Mouse (Mus musculus): ENCODE data around the gene Haus8. TPM values are rescaled to one million over a fixed set of nuclear protein-coding genes. Genes with fewer than 3 reads are reported as not detected.
A peak's percentile ranks its signal among the peaks of the same experiment; 100 is the strongest.
"Not testable (repeated sequence)": the region's sequence is repeated elsewhere in the genome, so short reads cannot be mapped to it uniquely, and the experiment has no call there.

Haus8 gene
- polyA plus RNA-seq (2016; fragmentation: Nextera tagmentation; extraction: Ambion mirVana), result 51.2 and 52.6 TPM in 2 replicates

DNA sequence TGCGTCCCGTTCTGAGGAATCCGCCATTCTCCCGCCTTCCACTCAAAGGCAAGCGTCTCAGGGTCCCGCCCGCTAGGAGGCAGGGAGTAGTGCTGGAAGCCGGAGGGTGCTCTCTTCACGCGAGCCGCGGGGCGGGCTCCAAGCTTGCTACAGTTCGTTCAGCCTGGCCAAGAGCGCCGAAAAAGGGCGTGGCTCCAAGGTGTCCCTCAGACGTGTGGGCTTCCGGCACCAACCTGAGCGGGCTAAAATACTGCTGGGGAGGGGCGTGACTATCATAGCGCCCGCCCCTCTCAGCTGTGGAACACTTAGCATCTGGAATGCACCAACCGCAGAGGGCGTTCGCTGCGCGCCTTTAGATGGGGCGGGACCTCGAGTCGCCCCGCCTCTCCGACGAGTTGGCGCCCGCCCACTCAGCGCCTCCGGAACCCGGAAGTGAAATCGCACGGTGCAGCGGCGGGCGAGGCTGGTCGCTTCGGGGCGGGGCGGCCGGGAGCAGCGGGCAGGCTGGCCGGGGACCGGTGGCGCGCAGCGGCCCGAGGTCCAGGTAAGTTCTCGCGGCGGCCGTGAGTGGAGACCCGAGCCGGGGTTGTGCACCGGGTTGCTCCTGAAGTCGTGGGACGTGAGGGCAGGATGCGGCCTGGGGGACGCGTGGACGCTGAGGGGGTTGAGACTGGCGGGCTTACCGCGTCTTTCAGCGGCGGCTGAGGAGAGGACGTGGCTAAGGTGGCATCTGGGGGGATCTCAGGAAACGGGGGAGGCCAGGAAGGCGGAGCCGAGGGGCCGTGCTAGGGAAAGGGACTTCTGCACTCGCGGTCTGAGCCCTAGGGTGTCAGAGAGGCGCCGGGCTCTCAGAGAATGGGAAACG lies at the start of gene Haus8, which contains the start of gene Myo9b:
Gene Haus8, minus strand, starts transcription at position 649 of the 865 bp plus-strand sequence.
Gene Myo9b, plus strand, starts transcription at position 429 of the 865 bp plus-strand sequence.
- Histone ChIP-seq H3K9ac (peak within 1 kb of the TSS; percentile 83), H3K4me3 (peak within 1 kb of the TSS; percentile 86), H3K27ac (peak within 1 kb of the TSS; percentile 85), H3K9me3 (replicated peaks) (no peaks in the 10 kb centered on the region), H3K36me3 (no peaks in the 10 kb centered on the region), H3K4me1 (peaks cover 26% of the 10 kb centered on the region), H3K4me2 (replicated peaks) (peak within 1 kb of the TSS; percentile 76), H3K27me3 (no peaks in the 10 kb centered on the region)
- ATAC-seq (ENCODE audit: low FRiP score), result peak; percentile 97
- under 1% methylated on average over 84 of the region's 84 CpGs for WGBS

DNA sequence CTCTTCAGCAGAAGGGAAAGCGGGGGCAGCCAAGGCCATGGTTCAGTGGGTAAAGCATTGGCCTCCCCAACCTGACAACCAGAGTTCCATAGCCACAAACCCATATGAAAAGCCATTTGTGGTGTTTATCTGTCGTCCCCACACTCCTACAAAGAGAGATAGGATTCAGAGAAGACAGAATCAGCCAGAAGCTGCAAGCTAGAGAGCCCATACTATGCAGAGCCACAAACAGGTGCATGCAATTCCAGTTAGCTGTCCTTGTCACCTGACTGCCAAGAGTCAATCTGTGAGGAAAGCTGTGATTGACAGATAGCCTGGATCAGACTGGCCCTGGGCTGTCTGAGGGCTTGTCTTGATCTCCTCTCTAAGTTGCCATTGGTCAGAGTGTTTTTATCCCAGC lies 47.0 kb upstream of the Haus8 start:
- not testable (repeated sequence) for ATAC-seq (ENCODE audit: low FRiP score); H3K4me1 ChIP-seq; H3K27ac ChIP-seq; H3K27me3 ChIP-seq; H3K4me2 ChIP-seq (replicated peaks); H3K9me3 ChIP-seq (replicated peaks); H3K4me3 ChIP-seq; H3K9ac ChIP-seq
- WGBS, result 86% methylated on average over 2 of the region's 2 CpGs
- H3K36me3 ChIP-seq, result peaks cover 53% of the 10 kb centered on the region

DNA sequence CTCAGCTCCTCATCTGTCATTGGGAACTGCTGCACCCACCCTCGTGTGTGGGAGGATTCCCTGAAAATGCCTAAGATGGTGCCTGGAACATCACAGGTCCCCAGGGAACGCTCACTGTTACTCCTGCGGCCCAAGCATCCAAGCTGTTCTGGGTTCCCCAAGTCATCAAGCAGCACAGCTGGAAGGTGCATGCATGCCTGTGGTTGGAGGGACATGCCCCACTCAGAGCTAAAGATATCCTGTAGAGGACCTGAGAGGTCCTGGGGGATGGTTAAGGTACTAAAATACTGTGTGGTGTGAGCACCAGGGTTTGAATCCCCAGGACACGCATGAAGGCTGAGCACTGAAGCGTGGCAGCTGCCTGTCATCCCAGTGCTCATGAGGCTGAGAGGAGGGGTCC lies 45.9 kb upstream of the Haus8 start:
- 81% methylated on average over 5 of the region's 5 CpGs for WGBS
- H3K9me3 ChIP-seq (replicated peaks); H3K4me3 ChIP-seq; ATAC-seq (ENCODE audit: low FRiP score); H3K4me2 ChIP-seq (replicated peaks); H3K27ac ChIP-seq; H3K27me3 ChIP-seq; H3K4me1 ChIP-seq; H3K9ac ChIP-seq: not testable (repeated sequence)
- peaks cover 42% of the 10 kb centered on the region for H3K36me3 ChIP-seq

DNA sequence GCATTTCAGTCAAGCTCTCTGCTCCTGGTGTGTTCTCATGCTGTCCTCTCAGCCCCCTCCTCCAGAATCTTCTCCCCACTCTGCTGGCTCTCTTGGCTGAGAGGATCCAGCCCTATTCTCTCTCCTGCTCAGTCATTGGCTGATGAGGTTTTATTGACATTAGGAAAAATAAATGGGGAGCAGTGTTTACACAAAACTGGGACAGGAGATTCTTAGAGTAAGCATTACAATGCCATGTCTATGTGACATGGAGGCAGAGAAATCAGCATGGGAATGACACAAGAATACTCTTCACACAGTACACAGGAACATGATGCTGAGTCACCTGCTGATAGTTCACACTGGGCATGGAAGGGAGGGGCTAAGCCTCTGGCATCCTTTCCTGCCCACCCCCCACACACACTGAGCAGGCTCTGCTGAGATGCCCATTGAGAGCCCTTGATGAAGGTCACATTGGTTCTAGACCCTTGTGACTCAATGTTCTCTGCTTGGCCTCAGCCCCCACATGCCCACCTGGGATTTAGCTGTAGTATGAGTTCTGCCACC lies 43.8 kb upstream of the Haus8 start:
- no peak overlapping the region for H3K9ac ChIP-seq
- no peak overlapping the region for H3K4me2 ChIP-seq (replicated peaks)
- peaks cover 7% of the 10 kb centered on the region for H3K4me1 ChIP-seq
- no peaks in the 10 kb centered on the region for H3K9me3 ChIP-seq (replicated peaks)
- no peak overlapping the region for H3K27ac ChIP-seq
- no peak for ATAC-seq (ENCODE audit: low FRiP score)
- H3K4me3 ChIP-seq, result no peak overlapping the region
- H3K36me3 ChIP-seq, result peaks cover 22% of the 10 kb centered on the region; the same call in 1 of the 2 replicates
- H3K27me3 ChIP-seq, result no peaks in the 10 kb centered on the region

DNA sequence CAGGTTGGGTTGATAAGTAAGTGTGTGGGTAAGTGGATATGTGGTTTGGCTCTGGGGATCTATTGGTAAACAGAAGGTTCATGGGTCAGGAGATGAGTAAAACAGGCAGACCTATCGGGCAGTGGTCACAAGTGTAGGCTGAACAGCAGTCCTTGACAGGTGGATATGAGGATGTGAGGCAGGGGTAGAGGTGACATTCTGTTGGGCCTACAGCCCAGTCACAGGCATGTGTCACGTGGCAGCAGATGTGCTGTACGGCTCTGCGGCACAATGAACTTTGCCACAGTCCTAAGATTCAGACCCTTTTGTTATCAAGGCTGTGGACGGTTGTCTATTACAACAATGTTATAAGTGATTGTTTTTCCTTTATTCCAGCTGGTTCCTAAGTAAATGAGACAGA lies 43.2 kb upstream of the Haus8 start:
- no peaks in the 10 kb centered on the region for H3K27me3 ChIP-seq
- WGBS, result 93% methylated on average over 5 of the region's 5 CpGs
- no peak for ATAC-seq (ENCODE audit: low FRiP score)

DNA sequence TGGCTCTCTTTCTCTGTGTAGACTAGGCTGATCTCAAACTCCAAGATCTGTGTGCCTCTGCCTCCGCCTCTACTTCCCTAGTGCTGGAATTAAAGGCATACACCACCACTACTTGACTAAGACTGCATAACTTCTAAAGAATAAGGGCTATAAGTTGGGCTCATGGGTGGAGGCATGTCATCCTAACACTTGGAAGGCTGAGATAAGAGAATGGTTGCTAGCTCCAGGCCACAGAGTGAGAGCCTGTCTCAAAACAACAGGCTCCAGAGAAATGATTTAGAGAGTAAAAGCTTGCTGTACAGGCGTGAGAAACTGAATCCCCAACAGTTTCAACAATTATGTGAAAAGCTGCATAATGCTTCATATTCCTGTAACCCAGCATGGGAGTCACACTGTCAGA lies 41.2 kb upstream of the Haus8 start:
- no peaks in the 10 kb centered on the region for H3K27me3 ChIP-seq
- no peak overlapping the region for H3K4me2 ChIP-seq (replicated peaks)
- H3K27ac ChIP-seq, result no peak overlapping the region
- no peaks in the 10 kb centered on the region for H3K9me3 ChIP-seq (replicated peaks)
- no peak overlapping the region for H3K4me3 ChIP-seq
- H3K36me3 ChIP-seq, result peaks cover 19% of the 10 kb centered on the region; the same call in 1 of the 2 replicates
- no peak for ATAC-seq (ENCODE audit: low FRiP score)
- H3K9ac ChIP-seq, result no peak overlapping the region
- 92% methylated on average over 2 of the region's 2 CpGs for WGBS
- peaks cover 7% of the 10 kb centered on the region for H3K4me1 ChIP-seq

More for the DNA sequence above, 43.2 kb upstream of the Haus8 start:
- no peak overlapping the region for H3K4me3 ChIP-seq
- H3K9me3 ChIP-seq (replicated peaks), result no peaks in the 10 kb centered on the region
- H3K27ac ChIP-seq, result no peak overlapping the region
- H3K36me3 ChIP-seq, result peaks cover 22% of the 10 kb centered on the region; the same call in 1 of the 2 replicates
- no peak overlapping the region for H3K4me2 ChIP-seq (replicated peaks)
- peaks cover 7% of the 10 kb centered on the region for H3K4me1 ChIP-seq
- no peak overlapping the region for H3K9ac ChIP-seq

DNA sequence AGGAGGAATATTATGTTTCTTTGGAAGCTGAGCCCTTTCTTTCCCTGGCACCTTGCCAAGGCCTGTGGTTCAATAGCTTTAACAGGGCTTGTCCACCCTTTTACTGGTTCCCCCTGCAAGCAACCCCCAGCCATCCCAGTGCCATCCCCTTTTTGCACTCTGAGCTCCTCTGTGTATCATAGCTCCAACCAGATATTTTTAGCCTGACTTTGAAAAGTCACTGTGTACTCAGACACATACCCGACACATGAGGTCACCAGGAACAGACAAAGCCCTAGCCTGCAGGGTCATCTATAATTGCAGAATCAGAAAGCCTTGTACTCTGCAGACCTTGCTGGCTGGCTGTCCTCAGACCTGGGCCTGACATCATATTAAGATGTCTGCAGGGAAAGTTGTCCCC lies 40.0 kb upstream of the Haus8 start:
- H3K27ac ChIP-seq, result peak overlapping the region; percentile 35; the same call in 1 of the 2 replicates
- WGBS, result 55% methylated on average over 1 of the region's 1 CpGs
- 0 out of 2 replicates have a peak, but pooled peaks have one; percentile 32 for ATAC-seq (ENCODE audit: low FRiP score)

DNA sequence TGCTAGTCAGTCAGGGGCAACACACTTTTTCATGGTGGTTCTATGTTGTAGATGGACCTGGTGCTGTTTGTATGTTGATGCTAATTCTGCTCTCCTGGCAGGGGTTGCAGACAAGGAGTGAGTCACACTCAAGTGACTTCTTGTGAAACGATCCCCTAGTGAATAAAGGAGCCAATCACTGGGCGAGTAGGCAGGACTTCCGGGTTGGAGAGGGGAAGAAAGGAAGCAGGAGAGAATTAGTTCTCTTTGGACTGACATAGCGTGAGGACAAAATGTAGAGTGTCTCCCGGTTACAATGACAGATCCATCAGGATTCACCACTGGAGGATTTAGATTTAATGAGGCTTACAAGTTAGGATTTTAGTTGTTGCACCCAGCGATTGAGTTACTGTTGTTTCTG lies 37.7 kb upstream of the Haus8 start:
- Histone ChIP-seq H3K4me3 (no peak overlapping the region), H3K9ac (no peak overlapping the region), H3K9me3 (replicated peaks) (no peaks in the 10 kb centered on the region), H3K36me3 (0 out of 2 replicates have a peak, but pooled peaks cover 7% of the 10 kb centered on the region), H3K27ac (no peak overlapping the region), H3K4me2 (replicated peaks) (no peak overlapping the region), H3K27me3 (no peaks in the 10 kb centered on the region), H3K4me1 (peaks cover 7% of the 10 kb centered on the region)
- ATAC-seq (ENCODE audit: low FRiP score), result no peak
- 81% methylated on average over 6 of the region's 6 CpGs for WGBS

More for the DNA sequence above, 40.0 kb upstream of the Haus8 start:
- peaks cover 7% of the 10 kb centered on the region for H3K4me1 ChIP-seq
- H3K9me3 ChIP-seq (replicated peaks), result no peaks in the 10 kb centered on the region
- H3K36me3 ChIP-seq, result peaks cover 17% of the 10 kb centered on the region; the same call in 1 of the 2 replicates
- no peak overlapping the region for H3K4me3 ChIP-seq
- H3K9ac ChIP-seq, result no peak overlapping the region
- no peaks in the 10 kb centered on the region for H3K27me3 ChIP-seq
- H3K4me2 ChIP-seq (replicated peaks), result no peak overlapping the region

DNA sequence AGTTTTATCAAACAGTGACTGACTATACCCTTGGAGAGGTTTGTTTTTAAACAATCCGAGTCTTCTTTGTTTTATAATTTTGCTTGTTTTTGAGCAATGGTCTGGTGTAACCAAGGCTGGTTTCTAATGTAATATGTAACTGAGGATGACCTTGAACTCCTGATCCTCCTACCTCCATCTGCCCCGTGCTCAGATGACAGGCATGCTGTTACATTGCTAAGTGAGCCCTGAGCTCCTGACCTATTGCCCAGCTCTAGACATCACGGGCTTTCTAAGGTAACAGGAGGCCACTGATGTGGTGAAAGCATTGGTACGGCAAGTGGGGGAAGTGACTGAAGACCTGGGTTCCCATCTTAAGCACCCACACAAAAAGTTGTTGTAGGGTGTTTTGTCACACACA lies 35.2 kb upstream of the Haus8 start:
- Histone ChIP-seq H3K27me3 (no peaks in the 10 kb centered on the region), H3K27ac (no peak overlapping the region), H3K4me3 (no peak overlapping the region), H3K4me1 (peaks cover 7% of the 10 kb centered on the region), H3K36me3 (0 out of 2 replicates have a peak, but pooled peaks cover 12% of the 10 kb centered on the region), H3K9ac (no peak overlapping the region), H3K4me2 (replicated peaks) (no peak overlapping the region), H3K9me3 (replicated peaks) (no peaks in the 10 kb centered on the region)
- no peak for ATAC-seq (ENCODE audit: low FRiP score)
- 90% methylated on average over 4 of the region's 4 CpGs for WGBS

DNA sequence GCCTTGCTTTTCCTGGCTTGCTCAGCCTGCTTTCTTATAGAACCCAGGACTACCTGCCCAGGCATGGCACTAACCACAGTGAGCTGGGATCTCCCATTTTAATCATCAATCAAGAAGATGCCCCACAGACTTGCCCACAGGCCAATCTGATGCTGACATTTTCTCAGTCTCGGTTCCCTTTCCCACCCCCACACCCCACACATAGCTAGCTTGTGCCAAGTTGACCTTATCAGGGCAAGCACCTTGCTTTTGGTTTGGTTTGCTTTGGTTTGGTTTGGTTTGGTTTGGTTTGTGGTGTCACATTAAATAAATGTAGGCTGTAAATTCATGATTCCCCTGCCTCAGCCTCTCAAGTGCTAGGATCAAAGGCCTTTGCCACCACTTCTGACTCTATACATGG lies 34.6 kb upstream of the Haus8 start:
- no peak overlapping the region for H3K9ac ChIP-seq
- WGBS, result 83% methylated on average over 1 of the region's 1 CpGs
- H3K4me1 ChIP-seq, result peaks cover 2% of the 10 kb centered on the region; the same call in 1 of the 2 replicates
- 0 out of 2 replicates have a peak, but pooled peaks cover 15% of the 10 kb centered on the region for H3K36me3 ChIP-seq
- no peak overlapping the region for H3K4me3 ChIP-seq
- H3K27ac ChIP-seq, result no peak overlapping the region
- no peak for ATAC-seq (ENCODE audit: low FRiP score)
- H3K4me2 ChIP-seq (replicated peaks), result no peak overlapping the region
- H3K9me3 ChIP-seq (replicated peaks), result 0 out of 2 replicates have a peak, but pooled peaks cover 2% of the 10 kb centered on the region
- H3K27me3 ChIP-seq, result no peaks in the 10 kb centered on the region

DNA sequence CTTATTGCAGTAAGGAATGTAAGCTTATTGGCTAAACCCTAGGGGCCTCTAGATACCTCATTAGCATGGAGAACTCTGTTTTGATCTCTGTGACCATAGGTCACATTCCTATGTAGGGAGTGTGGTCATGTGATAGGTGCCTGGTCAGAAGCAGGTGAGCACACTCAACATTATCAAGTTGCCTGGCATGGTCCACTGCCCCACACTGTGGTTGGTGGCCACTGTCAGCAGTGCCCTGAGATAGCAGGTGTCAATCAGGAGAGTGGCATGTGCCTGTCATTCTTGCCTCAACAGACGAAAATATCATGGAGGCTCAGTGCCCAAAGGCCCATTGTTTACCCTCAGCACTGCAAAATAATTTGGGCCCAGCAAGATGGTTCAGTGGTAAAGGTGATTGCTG lies 33.3 kb upstream of the Haus8 start:
- H3K27ac ChIP-seq, result no peak overlapping the region

DNA sequence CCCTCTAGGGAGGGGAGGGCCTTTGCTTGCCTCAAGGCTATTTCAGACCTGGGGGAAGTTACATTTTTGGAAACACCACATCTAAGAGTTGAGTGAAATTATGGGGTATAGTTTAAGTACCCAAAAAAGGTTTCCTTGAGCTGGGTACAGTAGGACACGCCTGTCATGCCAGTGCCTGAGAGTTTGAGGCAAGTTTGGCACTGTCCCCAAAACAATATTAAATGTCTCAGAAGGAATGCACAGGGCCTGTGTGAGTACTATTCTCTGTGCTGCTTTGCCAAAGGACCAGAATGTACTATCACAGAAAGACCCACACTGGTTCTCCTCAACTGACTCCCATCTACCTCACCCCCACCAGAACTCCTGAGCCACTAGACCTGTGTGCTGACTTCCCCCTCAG lies 30.9 kb upstream of the Haus8 start:
- WGBS, result 95% methylated on average over 1 of the region's 1 CpGs
- no peak overlapping the region for H3K27ac ChIP-seq
- no peaks in the 10 kb centered on the region for H3K4me1 ChIP-seq
- H3K9me3 ChIP-seq (replicated peaks), result 0 out of 2 replicates have a peak, but pooled peaks cover 4% of the 10 kb centered on the region
- no peak overlapping the region for H3K4me3 ChIP-seq
- ATAC-seq (ENCODE audit: low FRiP score), result no peak
- H3K9ac ChIP-seq, result no peak overlapping the region
- H3K27me3 ChIP-seq, result no peaks in the 10 kb centered on the region
- H3K4me2 ChIP-seq (replicated peaks), result no peak overlapping the region
- 0 out of 2 replicates have a peak, but pooled peaks cover 21% of the 10 kb centered on the region for H3K36me3 ChIP-seq

More for the DNA sequence above, 33.3 kb upstream of the Haus8 start:
- 0 out of 2 replicates have a peak, but pooled peaks cover 4% of the 10 kb centered on the region for H3K9me3 ChIP-seq (replicated peaks)
- H3K4me3 ChIP-seq, result no peak overlapping the region
- no peak overlapping the region for H3K9ac ChIP-seq
- H3K36me3 ChIP-seq, result 0 out of 2 replicates have a peak, but pooled peaks cover 21% of the 10 kb centered on the region
- H3K4me2 ChIP-seq (replicated peaks), result no peak overlapping the region
- no peak for ATAC-seq (ENCODE audit: low FRiP score)
- H3K4me1 ChIP-seq, result no peaks in the 10 kb centered on the region
- no peaks in the 10 kb centered on the region for H3K27me3 ChIP-seq
- 88% methylated on average over 1 of the region's 1 CpGs for WGBS

All from hindbrain, embryonic 12.5 days (tissue).